Mouse (Mus musculus) embryonic fibroblast, embryonic 13.5 days (primary cell): Measurements from ENCODE around the gene Serpinf1. TPM values are rescaled to one million over a fixed set of nuclear protein-coding genes. Genes with fewer than 3 reads are reported as not detected.

Source experiments
- H3K27ac ChIP-seq: 2 replicates; pipeline ENCODE4 v1.5.1; 2012; ENCODE audit warnings: low read length, control low read depth, inconsistent platforms; ENCODE audit not compliant: insufficient read depth
- H3K4me1 ChIP-seq: 2 replicates; pipeline ENCODE4 v1.6.1; 2011; ENCODE audit warnings: low read length; ENCODE audit not compliant: control insufficient read depth, insufficient read depth
- H3K4me3 ChIP-seq: 2 replicates; pipeline ENCODE4 v1.5.1; 2011; ENCODE audit warnings: mild to moderate bottlenecking, control low read depth, low read length; ENCODE audit not compliant: insufficient read depth
- CTCF ChIP-seq: IDR thresholded peaks from 2 replicates; pipeline ENCODE4 v1.5.1; 2011; ENCODE audit warnings: mild to moderate bottlenecking, control low read depth, low read length, moderate library complexity, borderline replicate concordance; ENCODE audit not compliant: insufficient read depth
- POLR2A ChIP-seq: IDR thresholded peaks from 2 replicates; pipeline ENCODE4 v1.6.1; 2011; ENCODE audit warnings: low read depth, mild to moderate bottlenecking, control low read depth, low read length, moderate library complexity
- polyA plus RNA-seq: library from polyadenylated mRNA; stranded (reverse); fragments of >200 nt; gene quantifications from 2 replicates; pipeline ENCODE4 v1.2.4, GENCODE M21; 2011; ENCODE audit warnings: low read depth; ENCODE audit not compliant: missing spikeins, insufficient read length

Serpinf1 gene
- polyA plus RNA-seq, result 1,069 and 1,358 TPM in 2 replicates

DNA sequence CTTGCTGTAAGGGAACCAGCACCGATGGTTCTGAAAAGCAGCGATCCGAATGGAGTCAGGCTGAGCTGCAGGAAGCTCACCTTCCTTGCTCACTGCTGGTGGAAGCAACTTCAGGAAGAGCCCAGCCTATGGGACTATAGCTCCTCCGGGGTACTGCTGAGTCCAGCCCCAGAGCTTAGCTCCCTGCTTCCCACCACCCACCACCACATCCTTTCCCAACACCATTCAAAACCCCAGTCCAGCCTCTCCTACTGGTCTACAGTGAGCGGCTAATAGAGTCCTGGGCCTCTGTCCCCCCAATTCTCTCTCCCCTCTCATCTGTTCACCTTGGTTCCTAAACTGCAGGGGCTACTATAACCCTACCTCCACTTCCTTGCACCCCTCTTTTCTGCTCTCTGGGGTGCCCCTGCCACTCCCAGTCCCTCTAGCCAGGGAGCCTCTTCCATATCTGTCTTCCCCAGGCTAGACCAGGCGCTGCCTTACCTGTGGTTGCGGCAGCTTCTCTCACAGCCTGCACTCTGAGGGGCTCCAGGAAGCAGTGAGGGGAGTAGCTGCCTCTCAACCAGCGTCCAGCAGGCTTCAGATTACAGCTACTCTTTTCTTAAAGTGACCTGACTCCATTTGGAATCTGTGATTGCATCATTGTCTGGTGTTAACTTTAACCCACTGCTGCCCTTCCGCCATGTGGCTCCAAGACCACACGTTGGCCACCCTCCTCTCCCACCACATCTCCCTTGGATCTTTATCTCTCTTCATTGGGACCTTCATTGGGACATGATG is at the start of gene Serpinf1:
Gene Serpinf1, minus strand, starts transcription at position 689 of the 780 bp plus-strand sequence.
- Histone ChIP-seq H3K27ac (peak within 1 kb of the TSS; percentile 85), H3K4me1 (0 out of 2 replicates have a peak, but pooled peaks cover 2% of the 10 kb centered on the region)
- TF ChIP-seq CTCF (no peak), POLR2A (peak; percentile 96)

DNA sequence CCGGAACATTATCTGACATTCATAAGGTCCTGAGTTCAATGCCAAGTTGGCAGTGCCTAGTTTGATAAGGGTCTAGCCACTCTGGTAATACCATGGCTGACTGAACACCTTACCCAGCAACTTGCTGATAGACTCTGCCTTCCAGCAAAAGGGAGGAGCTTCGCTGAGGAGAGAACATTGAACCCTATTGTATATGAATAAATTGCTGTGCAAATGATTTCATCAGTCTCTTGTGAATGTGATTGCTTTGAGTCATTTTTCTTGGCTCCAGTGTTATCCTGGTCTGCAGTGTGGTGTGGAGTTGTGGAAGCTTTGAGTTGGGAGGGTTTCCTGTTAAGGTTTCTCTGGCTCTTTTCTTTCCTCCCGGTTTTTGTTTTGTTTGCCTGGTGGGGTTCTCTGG is 48.2 kb upstream of the Serpinf1 start:
- Histone ChIP-seq H3K4me3 (no peak overlapping the region), H3K27ac (peak overlapping the region; percentile 54; the same call in 1 of the 2 replicates)
- TF ChIP-seq POLR2A (no peak), CTCF (no peak)

More for the DNA sequence above, at the start of gene Serpinf1:
- H3K4me3 ChIP-seq, result peak within 1 kb of the TSS; percentile 69

GRCm38 (mm10) chr11:75469261-75469660 is 46.8 kb upstream of the Serpinf1 start:
- no peak overlapping the region for H3K4me3 ChIP-seq
- H3K4me1 ChIP-seq, result peaks cover 14% of the 10 kb centered on the region
- no peak overlapping the region for H3K27ac ChIP-seq
- TF ChIP-seq CTCF, result no peak
- no peak for TF ChIP-seq POLR2A

More for the DNA sequence above, 48.2 kb upstream of the Serpinf1 start:
- 0 out of 2 replicates have a peak, but pooled peaks cover 6% of the 10 kb centered on the region for H3K4me1 ChIP-seq

GRCm38 (mm10) chr11:75468410-75468809 is 45.9 kb upstream of the Serpinf1 start:
- Histone ChIP-seq H3K4me1 (peaks cover 14% of the 10 kb centered on the region), H3K27ac (peak overlapping the region; percentile 39; the same call in 1 of the 2 replicates), H3K4me3 (no peak overlapping the region)
- no peak for TF ChIP-seq CTCF
- TF ChIP-seq POLR2A, result no peak

GRCm38 (mm10) chr11:75467512-75468215 is 45.2 kb upstream of the Serpinf1 start:
- peak overlapping the region; percentile 39 for H3K27ac ChIP-seq
- no peak overlapping the region for H3K4me3 ChIP-seq

DNA sequence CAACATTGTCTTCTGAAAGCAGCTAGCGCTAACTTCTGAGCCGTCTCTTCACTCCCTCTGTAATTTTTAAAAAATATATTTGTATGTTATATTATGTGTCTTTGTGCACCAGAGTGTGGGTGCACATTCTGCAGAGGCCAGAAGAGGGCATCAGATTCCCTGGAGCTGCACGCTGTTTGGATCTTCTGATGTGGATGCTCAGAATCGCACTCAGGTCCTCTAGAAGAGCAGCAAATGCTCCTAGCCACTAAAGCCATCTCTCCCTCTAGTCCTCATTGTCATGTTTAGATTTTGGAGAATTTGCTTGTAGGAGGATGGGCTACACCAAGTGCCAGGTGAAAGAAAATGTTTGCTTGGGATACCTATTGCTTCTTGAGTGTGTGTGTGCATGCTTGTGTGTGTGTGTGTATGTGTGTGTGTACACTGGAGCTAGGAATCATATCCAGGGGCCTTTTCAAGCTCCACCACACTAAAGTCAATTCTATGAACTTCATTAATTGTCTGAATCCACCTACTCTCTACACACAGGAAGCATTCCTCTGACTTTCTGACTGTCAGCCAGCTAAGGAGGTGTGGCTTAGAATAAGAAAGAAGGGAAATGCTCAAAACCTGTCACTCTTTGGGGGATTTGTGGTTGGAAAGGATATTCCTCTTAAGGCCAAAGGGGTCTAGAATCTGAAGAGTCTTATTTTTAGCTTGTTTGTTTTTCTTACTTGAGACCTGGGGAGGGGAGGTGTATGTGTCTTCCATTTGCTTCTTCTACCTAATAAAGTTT is 44.4 kb upstream of the Serpinf1 start:
- peak; percentile 34; the same call in 1 of the 2 replicates for TF ChIP-seq CTCF
- peak; percentile 67 for TF ChIP-seq POLR2A
- H3K27ac ChIP-seq, result no peak overlapping the region
- H3K4me1 ChIP-seq, result peaks cover 14% of the 10 kb centered on the region
- H3K4me3 ChIP-seq, result no peak overlapping the region

More at GRCm38 (mm10) chr11:75467512-75468215, 45.2 kb upstream of the Serpinf1 start:
- TF ChIP-seq CTCF (no peak), POLR2A (peak; percentile 69)
- peaks cover 14% of the 10 kb centered on the region for H3K4me1 ChIP-seq

- peak overlapping the region; percentile 10; the same call in 1 of the 2 replicates for H3K4me3 ChIP-seq
- H3K27ac ChIP-seq, result peak overlapping the region; percentile 8; the same call in 1 of the 2 replicates
- H3K4me1 ChIP-seq, result peaks cover 12% of the 10 kb centered on the region
- TF ChIP-seq CTCF (no peak), POLR2A (no peak; the same call in 1 of the 2 replicates)
Observed at GRCm38 (mm10) chr11:75465051-75465450, 42.5 kb upstream of the Serpinf1 start.

- Histone ChIP-seq H3K4me1 (peaks cover 18% of the 10 kb centered on the region), H3K27ac (peak overlapping the region; percentile 8; the same call in 1 of the 2 replicates), H3K4me3 (peak overlapping the region; percentile 10; the same call in 1 of the 2 replicates)
- TF ChIP-seq CTCF, result no peak
Observed at GRCm38 (mm10) chr11:75464417-75464816, 41.9 kb upstream of the Serpinf1 start.

- Histone ChIP-seq H3K4me1 (peaks cover 24% of the 10 kb centered on the region), H3K27ac (peak overlapping the region; percentile 63), H3K4me3 (peak overlapping the region; percentile 79)
- TF ChIP-seq CTCF, result no peak
- no peak for TF ChIP-seq POLR2A
Observed at GRCm38 (mm10) chr11:75463624-75464023, 41.1 kb upstream of the Serpinf1 start.
